Mouse (Mus musculus): ENCODE results near the gene Tceanc. TPM values are rescaled to one million over a fixed set of nuclear protein-coding genes. Genes with fewer than 3 reads are reported as not detected.

Gene Tceanc
- total RNA-seq, 1 experiment, result 4.0 TPM

DNA sequence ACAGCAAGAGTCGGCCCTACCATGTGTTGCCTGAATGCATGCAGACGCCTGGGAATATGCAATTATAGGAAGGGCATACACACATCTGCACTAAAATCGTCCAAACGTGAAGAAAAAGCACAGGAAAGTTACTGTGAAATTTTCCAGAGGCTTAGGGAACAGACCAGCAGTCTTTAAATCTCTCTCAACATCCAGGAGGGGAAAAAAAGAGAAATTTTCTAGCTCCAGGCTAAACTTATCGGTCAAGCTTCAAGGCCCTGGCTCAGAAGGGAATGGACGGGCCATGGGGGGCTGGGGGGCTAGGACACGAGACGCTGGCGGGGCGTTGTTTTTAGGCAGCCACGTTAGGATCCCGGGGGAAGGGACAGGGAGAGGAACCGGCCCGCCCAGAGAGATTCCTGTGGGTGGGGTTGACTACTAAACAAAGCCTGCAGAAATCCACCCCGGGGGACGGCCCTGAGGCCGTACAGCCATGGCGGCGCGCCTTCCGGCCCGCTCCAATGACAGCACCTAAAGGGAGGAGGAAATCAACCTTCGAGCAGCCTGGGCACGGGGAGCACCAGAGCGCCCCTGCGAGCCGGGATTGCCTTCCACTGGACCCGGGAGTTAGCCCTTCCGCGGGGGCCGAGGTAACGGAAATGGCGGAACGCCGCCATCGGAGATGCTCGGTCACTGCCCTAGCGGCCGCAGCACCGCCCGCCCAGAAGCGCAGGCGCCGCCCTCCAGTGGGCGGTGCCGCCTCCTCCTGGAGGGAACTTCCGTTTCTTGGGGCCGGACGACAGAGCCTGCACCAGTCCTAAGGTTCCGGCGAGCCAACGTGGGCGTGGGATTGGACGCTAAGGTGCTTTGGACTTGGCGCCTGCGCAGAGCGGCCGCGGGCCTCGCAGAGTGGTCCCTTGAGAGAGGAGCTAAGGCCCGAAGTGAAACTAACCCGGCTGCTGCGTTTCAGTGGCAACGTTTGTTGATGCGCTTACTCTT, 8.3 kb downstream of the Tceanc start:
- no peak for TF ChIP-seq ZC3H11A (IDR thresholded peaks at IDR 0.05; ENCODE audit: borderline replicate concordance, low read depth, low read length)
- no peak for TF ChIP-seq ZNF384 (IDR thresholded peaks at IDR 0.05; ENCODE audit: low read depth, low read length)
- TF ChIP-seq HCFC1 (IDR thresholded peaks at IDR 0.05; ENCODE audit: borderline replicate concordance, insufficient read depth, low read length), result no peak; the same call in 1 of the 2 replicates
- TF ChIP-seq MAFK (IDR thresholded peaks at IDR 0.05; ENCODE audit: insufficient read depth, low read depth, low read length), result no peak
- TF ChIP-seq CHD2 (IDR thresholded peaks at IDR 0.05; ENCODE audit: low read depth, low read length), result no peak
- peak overlapping the region; percentile 95 to 97 for H3K4me3 ChIP-seq (ENCODE audit: insufficient read depth in 1 of 2, low read depth in 1 of 2, low read length in 2 of 2, poor library complexity in 1 of 2, severe bottlenecking in 1 of 2)
- H3K4me1 ChIP-seq (ENCODE audit: control insufficient read depth in 2 of 2, insufficient read depth in 2 of 2, low read length in 2 of 2, poor library complexity in 1 of 2), result peaks cover 0 to 3% of the 10 kb centered on the region in 2 experiments; a peak in 1 of 4 replicates
- H3K27ac ChIP-seq (ENCODE audit: insufficient read depth, low read depth, low read length, poor library complexity, severe bottlenecking), result peak overlapping the region; percentile 99
- no peaks in the 10 kb centered on the region for H3K36me3 ChIP-seq (ENCODE audit: control insufficient read depth, insufficient read depth, low read length, poor library complexity, severe bottlenecking)
- H3K9me3 ChIP-seq (ENCODE audit: control insufficient read depth, insufficient read depth, low read depth, low read length), result no peaks in the 10 kb centered on the region
- peak; percentile 79 for DNase-seq (ENCODE audit: low read depth, low spot score)
- H3K9ac ChIP-seq (ENCODE audit: insufficient read depth, low read depth, low read length, poor library complexity, severe bottlenecking), result peak overlapping the region; percentile 98
- in situ Hi-C loops (cut with MboI; ENCODE audit: low sequenced_read_pairs in 2 of 2, unreplicated experiment in 2 of 2), result no loop called here

DNA sequence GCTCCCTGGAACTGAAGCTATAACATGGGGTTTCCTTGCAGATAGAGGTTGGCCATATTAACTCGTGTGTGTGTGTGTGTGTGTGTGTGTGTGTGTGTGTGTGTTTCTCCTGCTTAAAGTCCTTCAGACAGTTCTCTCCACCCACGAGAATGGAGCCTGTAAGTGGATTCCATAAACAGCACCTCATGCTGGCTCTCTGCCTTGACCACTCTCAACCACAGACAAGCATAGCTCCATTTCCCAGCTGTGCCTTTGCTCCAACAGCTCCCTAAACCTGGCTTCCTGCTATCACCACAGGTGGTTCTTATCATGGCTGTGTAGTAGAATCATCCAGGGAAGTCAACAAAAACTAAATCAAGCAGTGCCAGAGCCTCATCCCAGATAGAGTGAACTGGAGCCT, 13.9 kb downstream of the Tceanc start:
- no peak overlapping the region for H3K9ac ChIP-seq (ENCODE audit: insufficient read depth, low read depth, low read length, poor library complexity, severe bottlenecking)
- H3K4me3 ChIP-seq (ENCODE audit: insufficient read depth in 1 of 2, low read depth in 1 of 2, low read length in 2 of 2, poor library complexity in 1 of 2, severe bottlenecking in 1 of 2), result no peak overlapping the region
- no peaks in the 10 kb centered on the region for H3K9me3 ChIP-seq (ENCODE audit: control insufficient read depth, insufficient read depth, low read depth, low read length)
- DNase-seq (ENCODE audit: low read depth, low spot score), result no peak
- no peaks in the 10 kb centered on the region for H3K36me3 ChIP-seq (ENCODE audit: control insufficient read depth, insufficient read depth, low read length, poor library complexity, severe bottlenecking)
- peaks cover 0 to 1% of the 10 kb centered on the region in 2 experiments; a peak in 1 of 4 replicates for H3K4me1 ChIP-seq (ENCODE audit: control insufficient read depth in 2 of 2, insufficient read depth in 2 of 2, low read length in 2 of 2, poor library complexity in 1 of 2)
- in situ Hi-C loops (cut with MboI; ENCODE audit: low sequenced_read_pairs in 2 of 2, unreplicated experiment in 2 of 2), result no loop called here
- TF ChIP-seq ZNF384 (IDR thresholded peaks at IDR 0.05; ENCODE audit: low read depth, low read length) (no peak), HCFC1 (IDR thresholded peaks at IDR 0.05; ENCODE audit: borderline replicate concordance, insufficient read depth, low read length) (no peak), ZC3H11A (IDR thresholded peaks at IDR 0.05; ENCODE audit: borderline replicate concordance, low read depth, low read length) (no peak)
- H3K27ac ChIP-seq (ENCODE audit: insufficient read depth, low read depth, low read length, poor library complexity, severe bottlenecking), result no peak overlapping the region

DNA sequence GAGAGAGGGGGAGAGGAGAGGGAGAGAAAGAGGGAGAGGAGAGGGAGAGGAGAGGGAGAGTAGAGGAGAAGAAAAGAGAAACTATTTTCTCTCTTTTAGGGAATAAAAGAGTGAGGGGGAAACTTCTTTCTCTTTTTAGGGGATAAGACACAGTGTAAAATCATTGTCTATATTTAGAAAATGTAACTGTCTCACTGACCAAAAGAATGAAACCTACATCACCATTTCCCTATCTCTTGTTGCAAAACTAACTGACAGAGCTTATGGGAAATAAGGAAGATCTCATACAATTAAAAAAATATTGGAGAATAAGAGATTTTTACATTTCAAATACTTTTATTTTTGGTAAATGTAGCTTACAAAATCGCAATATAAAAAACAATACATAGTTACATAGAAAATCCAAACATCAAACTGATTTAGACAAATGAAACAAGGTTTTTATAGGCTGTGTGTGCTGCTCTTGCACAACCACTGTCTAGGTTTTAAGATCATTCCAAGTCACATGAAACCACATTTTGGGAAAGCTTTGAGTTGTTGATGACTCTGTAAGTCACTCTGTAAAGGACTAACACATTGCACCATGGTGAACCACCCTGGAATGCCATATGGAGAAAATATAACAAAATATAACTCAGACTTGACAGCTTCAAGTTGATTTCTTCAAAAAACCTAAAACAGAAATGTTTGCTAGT, 18.7 kb downstream of the Tceanc start:
- Histone ChIP-seq H3K4me1 (ENCODE audit: control insufficient read depth in 2 of 2, insufficient read depth in 2 of 2, low read length in 2 of 2, poor library complexity in 1 of 2) (no peaks in the 10 kb centered on the region), H3K9ac (ENCODE audit: insufficient read depth, low read depth, low read length, poor library complexity, severe bottlenecking) (no peak overlapping the region), H3K4me3 (ENCODE audit: insufficient read depth in 1 of 2, low read depth in 1 of 2, low read length in 2 of 2, poor library complexity in 1 of 2, severe bottlenecking in 1 of 2) (no peak overlapping the region), H3K27ac (ENCODE audit: insufficient read depth, low read depth, low read length, poor library complexity, severe bottlenecking) (no peak overlapping the region), H3K36me3 (ENCODE audit: control insufficient read depth, insufficient read depth, low read length, poor library complexity, severe bottlenecking) (no peaks in the 10 kb centered on the region), H3K9me3 (ENCODE audit: control insufficient read depth, insufficient read depth, low read depth, low read length) (no peaks in the 10 kb centered on the region)
- in situ Hi-C loops (cut with MboI; ENCODE audit: low sequenced_read_pairs in 2 of 2, unreplicated experiment in 2 of 2), result no loop called here
- DNase-seq (ENCODE audit: low read depth, low spot score), result no peak
- TF ChIP-seq HCFC1 (IDR thresholded peaks at IDR 0.05; ENCODE audit: borderline replicate concordance, insufficient read depth, low read length), result no peak
- TF ChIP-seq MAFK (IDR thresholded peaks at IDR 0.05; ENCODE audit: insufficient read depth, low read depth, low read length), result no peak
- TF ChIP-seq ZC3H11A (IDR thresholded peaks at IDR 0.05; ENCODE audit: borderline replicate concordance, low read depth, low read length), result no peak
- no peak for TF ChIP-seq ZNF384 (IDR thresholded peaks at IDR 0.05; ENCODE audit: low read depth, low read length)
- no peak for TF ChIP-seq CHD2 (IDR thresholded peaks at IDR 0.05; ENCODE audit: low read depth, low read length)

DNA sequence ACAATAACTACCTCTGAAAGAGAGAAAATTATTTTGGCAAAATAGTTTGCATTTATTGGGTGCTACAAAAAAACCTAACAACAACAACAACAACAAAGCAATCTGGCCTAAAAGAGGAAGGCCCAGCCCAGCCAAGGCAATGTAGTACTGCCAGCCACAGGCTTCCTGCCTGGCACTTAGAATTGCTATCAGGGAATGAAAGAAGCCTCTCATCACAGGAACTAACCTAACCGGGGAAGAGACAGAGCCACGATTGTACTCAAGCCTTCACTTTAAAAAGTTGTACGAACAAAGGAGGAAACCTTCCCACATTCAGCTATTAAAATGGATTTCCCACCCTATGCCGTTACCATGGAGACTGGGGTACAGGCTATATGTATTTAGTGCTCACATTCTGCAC, 20.6 kb downstream of the Tceanc start:
- Histone ChIP-seq H3K27ac (ENCODE audit: insufficient read depth, low read depth, low read length, poor library complexity, severe bottlenecking) (no peak overlapping the region), H3K36me3 (ENCODE audit: control insufficient read depth, insufficient read depth, low read length, poor library complexity, severe bottlenecking) (no peaks in the 10 kb centered on the region), H3K9ac (ENCODE audit: insufficient read depth, low read depth, low read length, poor library complexity, severe bottlenecking) (no peak overlapping the region), H3K4me1 (ENCODE audit: control insufficient read depth in 2 of 2, insufficient read depth in 2 of 2, low read length in 2 of 2, poor library complexity in 1 of 2) (no peaks in the 10 kb centered on the region), H3K9me3 (ENCODE audit: control insufficient read depth, insufficient read depth, low read depth, low read length) (no peaks in the 10 kb centered on the region), H3K4me3 (ENCODE audit: insufficient read depth in 1 of 2, low read depth in 1 of 2, low read length in 2 of 2, poor library complexity in 1 of 2, severe bottlenecking in 1 of 2) (no peak overlapping the region)
- in situ Hi-C loops (cut with MboI; ENCODE audit: low sequenced_read_pairs in 2 of 2, unreplicated experiment in 2 of 2), result no loop called here
- DNase-seq (ENCODE audit: low read depth, low spot score), result no peak
- TF ChIP-seq ZNF384 (IDR thresholded peaks at IDR 0.05; ENCODE audit: low read depth, low read length) (no peak), CHD2 (IDR thresholded peaks at IDR 0.05; ENCODE audit: low read depth, low read length) (no peak), MAFK (IDR thresholded peaks at IDR 0.05; ENCODE audit: insufficient read depth, low read depth, low read length) (no peak), HCFC1 (IDR thresholded peaks at IDR 0.05; ENCODE audit: borderline replicate concordance, insufficient read depth, low read length) (no peak), ZC3H11A (IDR thresholded peaks at IDR 0.05; ENCODE audit: borderline replicate concordance, low read depth, low read length) (no peak)

All from ES-E14 (cell line).